Mouse (Mus musculus): ENCODE results near the gene Thra. TPM values are rescaled to one million over a fixed set of nuclear protein-coding genes. Genes with fewer than 3 reads are reported as not detected.
A peak's percentile ranks its signal among the peaks of the same experiment; 100 is the strongest.

Gene Thra
- polyA plus RNA-seq, 1 experiment from 2014 or later, result 32.4 TPM

DNA sequence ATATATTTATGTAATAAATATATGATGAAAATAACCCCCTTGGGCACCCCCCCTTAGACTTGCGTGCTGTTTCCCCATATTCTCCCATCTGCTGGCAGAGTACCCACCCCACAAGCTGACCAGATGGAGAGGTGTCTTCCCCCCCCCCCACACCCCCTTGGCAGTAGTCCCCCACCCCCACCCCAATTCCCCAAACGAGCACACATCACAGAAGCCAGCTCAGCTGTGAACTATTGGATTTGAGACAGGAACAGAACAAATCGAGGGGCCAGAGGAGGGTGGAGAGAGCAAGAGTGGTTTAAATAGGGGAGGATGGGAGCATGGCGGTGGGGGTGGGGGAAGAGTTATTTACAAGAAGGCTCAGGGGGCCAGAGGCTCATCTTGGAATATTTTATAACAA, 27.3 kb downstream of the Thra start:
- Histone ChIP-seq H3K36me3 (ENCODE audit: control insufficient read depth, insufficient read depth) (peaks cover 62% of the 10 kb centered on the region), H3K4me1 (replicated peaks; ENCODE audit: control insufficient read depth, insufficient read depth, low read length) (peaks cover 10% of the 10 kb centered on the region), H3K4me3 (ENCODE audit: low read depth, low read length) (peak overlapping the region; percentile 20), H3K4me2 (replicated peaks; ENCODE audit: low read depth) (peak overlapping the region; percentile 53), H3K27me3 (replicated peaks; ENCODE audit: control insufficient read depth, insufficient read depth, low read length) (no peaks in the 10 kb centered on the region), H3K9me3 (ENCODE audit: control insufficient read depth) (no peaks in the 10 kb centered on the region), H3K27ac (ENCODE audit: low read depth, low read length) (peak overlapping the region; percentile 6), H3K9ac (ENCODE audit: low read depth, low read length) (no peak overlapping the region)
- no peak for TF ChIP-seq CTCF (IDR thresholded peaks at IDR 0.05; ENCODE audit: low read depth)
- 36% methylated on average over 4 of the region's 4 CpGs for WGBS
- ATAC-seq, result no peak

DNA sequence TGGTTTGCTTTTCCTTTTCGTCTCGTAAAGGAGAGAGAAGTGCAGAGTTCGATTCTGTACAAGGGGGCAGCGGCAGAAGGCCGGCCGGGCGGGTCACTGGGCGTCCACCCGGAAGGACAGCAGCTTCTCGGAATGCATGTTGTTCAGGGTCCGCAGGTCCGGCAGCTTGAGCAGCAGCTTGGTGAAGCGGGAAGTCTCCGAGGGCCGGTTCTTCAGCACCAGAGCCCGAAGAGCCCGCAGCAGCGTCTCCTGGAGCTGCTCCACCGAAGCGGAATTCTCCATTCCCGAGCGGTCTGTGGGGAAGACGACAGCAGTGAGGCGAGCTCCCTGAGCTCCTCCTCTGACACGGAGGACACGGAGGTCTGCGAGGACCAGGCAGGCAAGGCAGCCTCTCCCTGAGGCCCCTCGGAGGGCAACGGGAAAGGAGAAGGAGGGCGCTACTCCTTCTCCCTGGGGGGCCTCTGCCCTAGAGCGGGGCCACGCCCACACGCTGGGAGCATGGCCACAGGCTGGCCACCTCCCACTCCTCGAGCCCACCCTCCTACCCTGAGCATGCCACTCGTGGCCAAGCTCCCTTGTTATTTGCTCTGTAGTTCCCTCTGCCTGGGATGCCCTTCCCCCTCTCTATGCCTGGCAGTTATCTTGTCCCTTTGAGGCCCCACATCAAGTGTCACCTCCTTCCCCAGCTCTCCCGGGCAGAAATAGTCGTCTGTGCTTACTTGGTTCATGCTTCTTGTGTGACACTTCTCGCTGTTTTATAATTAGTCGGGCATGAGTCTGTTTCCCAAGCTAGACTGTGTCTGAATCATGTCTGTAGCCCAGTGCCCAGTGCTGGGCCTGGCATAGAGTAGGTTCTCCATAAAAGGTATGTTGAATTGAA, 27.9 kb downstream of the Thra start:
- H3K4me2 ChIP-seq (replicated peaks; ENCODE audit: low read depth), result peak overlapping the region; percentile 53
- no peak for TF ChIP-seq CTCF (IDR thresholded peaks at IDR 0.05; ENCODE audit: low read depth)
- no peak overlapping the region; the same call in 1 of the 2 replicates for H3K9ac ChIP-seq (ENCODE audit: low read depth, low read length)
- no peaks in the 10 kb centered on the region for H3K9me3 ChIP-seq (ENCODE audit: control insufficient read depth)
- peak overlapping the region; percentile 6 for H3K27ac ChIP-seq (ENCODE audit: low read depth, low read length)
- H3K4me1 ChIP-seq (replicated peaks; ENCODE audit: control insufficient read depth, insufficient read depth, low read length), result peaks cover 16% of the 10 kb centered on the region
- peaks cover 58% of the 10 kb centered on the region for H3K36me3 ChIP-seq (ENCODE audit: control insufficient read depth, insufficient read depth)
- 27% methylated on average over 38 of the region's 39 CpGs for WGBS
- no peaks in the 10 kb centered on the region for H3K27me3 ChIP-seq (replicated peaks; ENCODE audit: control insufficient read depth, insufficient read depth, low read length)
- H3K4me3 ChIP-seq (ENCODE audit: low read depth, low read length), result peak overlapping the region; percentile 20
- no peak for ATAC-seq

DNA sequence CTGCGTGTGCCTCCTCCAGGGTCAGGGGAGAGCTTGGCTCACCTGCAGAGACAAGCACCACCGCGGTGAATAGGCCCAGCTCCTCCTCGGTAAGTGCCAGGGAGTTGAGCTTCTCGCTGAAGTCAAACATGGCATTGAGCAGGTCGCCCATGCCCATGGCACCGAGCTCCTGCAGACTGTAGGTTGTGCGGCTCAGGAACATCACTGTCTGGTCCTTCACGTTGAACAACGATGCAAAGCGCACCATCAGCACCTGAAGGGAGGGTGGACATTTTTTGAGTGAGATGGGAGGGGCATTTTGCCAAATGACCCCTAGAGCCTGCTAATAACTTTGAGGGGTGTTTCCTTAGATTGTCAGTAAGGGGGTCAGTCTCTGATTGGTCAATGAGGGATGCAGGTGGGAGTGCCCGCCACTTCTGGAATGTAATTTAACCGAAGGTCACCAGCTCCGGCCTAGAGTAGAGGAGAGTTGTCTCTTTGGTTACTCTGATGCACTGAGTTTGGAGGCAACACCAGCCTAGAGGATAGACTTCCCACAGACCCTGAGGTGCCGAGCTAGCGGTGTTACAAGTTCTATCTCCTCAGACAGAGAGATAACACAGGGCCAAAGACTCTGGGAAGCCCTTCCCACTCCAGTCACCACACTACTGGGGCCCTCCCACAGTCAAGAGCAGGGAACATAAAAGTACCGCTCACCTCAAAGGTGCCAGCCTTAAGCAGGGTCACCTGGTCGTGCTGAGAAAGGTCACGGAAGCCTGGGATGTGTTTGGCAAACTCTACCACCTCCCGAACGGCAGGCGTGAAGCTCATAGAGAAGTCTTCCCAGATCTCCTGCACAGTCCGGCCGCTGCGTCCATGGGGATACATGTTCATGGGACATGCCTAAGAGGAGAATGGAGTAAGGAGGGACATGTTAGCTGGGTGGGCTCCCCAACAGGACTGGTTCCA, 28.8 kb downstream of the Thra start:
- TF ChIP-seq CTCF (IDR thresholded peaks at IDR 0.05; ENCODE audit: low read depth), result no peak
- H3K4me1 ChIP-seq (replicated peaks; ENCODE audit: control insufficient read depth, insufficient read depth, low read length), result peaks cover 21% of the 10 kb centered on the region
- peaks cover 49% of the 10 kb centered on the region for H3K36me3 ChIP-seq (ENCODE audit: control insufficient read depth, insufficient read depth)
- 76% methylated on average over 25 of the region's 25 CpGs for WGBS
- no peak for ATAC-seq
- no peaks in the 10 kb centered on the region for H3K27me3 ChIP-seq (replicated peaks; ENCODE audit: control insufficient read depth, insufficient read depth, low read length)
- no peaks in the 10 kb centered on the region for H3K9me3 ChIP-seq (ENCODE audit: control insufficient read depth)
- H3K4me3 ChIP-seq (ENCODE audit: low read depth, low read length), result no peak overlapping the region
- no peak overlapping the region; the same call in 1 of the 2 replicates for H3K27ac ChIP-seq (ENCODE audit: low read depth, low read length)
- H3K4me2 ChIP-seq (replicated peaks; ENCODE audit: low read depth), result no peak overlapping the region
- no peak overlapping the region; the same call in 1 of the 2 replicates for H3K9ac ChIP-seq (ENCODE audit: low read depth, low read length)

DNA sequence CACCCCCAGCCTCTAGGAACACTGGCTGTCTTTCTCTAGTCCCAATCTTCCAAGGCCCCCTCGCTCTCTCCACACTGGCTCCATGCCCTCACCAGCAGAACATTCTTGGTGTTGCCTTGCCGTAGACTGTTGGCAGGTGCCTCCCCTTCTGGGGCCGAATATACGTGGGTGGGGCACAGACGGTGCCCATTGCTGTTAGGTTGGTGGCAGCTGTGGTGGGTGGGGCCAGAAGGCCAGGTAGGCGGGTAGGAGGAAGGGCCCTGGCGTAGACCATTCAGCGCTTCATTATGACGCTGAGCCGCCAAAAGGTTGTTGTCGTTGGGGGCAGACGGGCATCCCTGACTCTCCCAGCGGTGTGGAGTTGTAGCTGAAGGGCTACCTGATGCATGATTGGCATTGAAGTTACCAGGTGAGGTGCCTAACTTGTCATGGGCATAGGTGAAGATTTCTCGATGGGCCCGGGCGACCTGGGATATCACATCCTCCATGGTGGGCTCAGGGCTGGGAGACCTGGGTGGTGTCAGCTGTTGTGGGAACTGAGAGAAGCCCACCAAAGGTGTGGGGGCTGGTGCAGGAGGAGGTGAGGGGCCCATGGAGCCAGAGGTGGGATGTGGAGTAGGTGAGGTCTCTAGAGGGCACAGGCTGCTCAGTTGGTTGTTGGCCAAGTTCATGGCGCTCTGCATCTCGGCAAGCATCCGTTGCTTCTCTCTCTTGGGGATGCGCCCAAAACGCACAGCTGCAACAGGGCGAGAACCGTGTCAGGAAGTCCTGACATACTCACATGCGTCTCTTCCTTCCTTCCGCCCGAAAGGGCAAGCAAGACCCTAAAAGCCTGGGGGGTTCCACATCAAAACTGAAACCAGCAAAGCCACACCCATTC, 29.9 kb downstream of the Thra start:
- no peaks in the 10 kb centered on the region for H3K9me3 ChIP-seq (ENCODE audit: control insufficient read depth)
- no peaks in the 10 kb centered on the region for H3K27me3 ChIP-seq (replicated peaks; ENCODE audit: control insufficient read depth, insufficient read depth, low read length)
- no peak overlapping the region for H3K4me3 ChIP-seq (ENCODE audit: low read depth, low read length)
- H3K27ac ChIP-seq (ENCODE audit: low read depth, low read length), result no peak overlapping the region
- H3K9ac ChIP-seq (ENCODE audit: low read depth, low read length), result no peak overlapping the region
- H3K4me1 ChIP-seq (replicated peaks; ENCODE audit: control insufficient read depth, insufficient read depth, low read length), result peaks cover 27% of the 10 kb centered on the region
- no peak overlapping the region for H3K4me2 ChIP-seq (replicated peaks; ENCODE audit: low read depth)
- H3K36me3 ChIP-seq (ENCODE audit: control insufficient read depth, insufficient read depth), result peaks cover 41% of the 10 kb centered on the region; the same call in 1 of the 2 replicates
- no peak for ATAC-seq
- TF ChIP-seq CTCF (IDR thresholded peaks at IDR 0.05; ENCODE audit: low read depth), result no peak
- 80% methylated on average over 26 of the region's 26 CpGs for WGBS

GRCm38 (mm10) chr11:98771131-98771530, 30.7 kb downstream of the Thra start:
- Histone ChIP-seq H3K27me3 (replicated peaks; ENCODE audit: control insufficient read depth, insufficient read depth, low read length) (no peaks in the 10 kb centered on the region), H3K36me3 (ENCODE audit: control insufficient read depth, insufficient read depth) (peaks cover 33% of the 10 kb centered on the region; the same call in 1 of the 2 replicates), H3K4me3 (ENCODE audit: low read depth, low read length) (no peak overlapping the region), H3K27ac (ENCODE audit: low read depth, low read length) (no peak overlapping the region), H3K4me2 (replicated peaks; ENCODE audit: low read depth) (no peak overlapping the region), H3K9ac (ENCODE audit: low read depth, low read length) (no peak overlapping the region), H3K4me1 (replicated peaks; ENCODE audit: control insufficient read depth, insufficient read depth, low read length) (peaks cover 30% of the 10 kb centered on the region), H3K9me3 (ENCODE audit: control insufficient read depth) (no peaks in the 10 kb centered on the region)
- no peak for TF ChIP-seq CTCF (IDR thresholded peaks at IDR 0.05; ENCODE audit: low read depth)
- no peak for ATAC-seq
- WGBS, result 91% methylated on average over 18 of the region's 18 CpGs
